Mouse (Mus musculus): ENCODE results near the gene Nlgn1. TPM values are rescaled to one million over a fixed set of nuclear protein-coding genes. Genes with fewer than 3 reads are reported as not detected.

The Nlgn1 gene
- polyA plus RNA-seq, 1 experiment from 2014 or later, result 0.09 TPM

DNA sequence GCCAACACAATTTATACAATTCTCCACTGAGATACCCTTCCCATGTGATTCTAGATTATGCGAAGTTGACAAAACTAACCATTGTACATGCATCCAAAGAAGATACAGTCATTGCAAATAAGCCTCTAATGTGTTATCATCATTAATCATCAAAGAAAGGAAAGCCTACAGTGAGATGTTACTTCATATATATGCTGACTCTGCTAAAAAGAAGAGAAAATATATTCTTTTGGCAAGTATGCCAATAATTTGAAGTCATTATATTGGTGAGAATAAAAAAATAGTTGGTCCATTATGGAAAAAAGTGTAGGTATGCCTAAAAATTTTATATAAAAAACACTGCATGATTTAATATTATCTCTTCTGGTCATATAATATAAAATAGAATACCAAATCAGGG lies 889.6 kb downstream of the Nlgn1 start:
- Histone ChIP-seq H3K4me3 (replicated peaks) (no peak overlapping the region), H3K9me3 (replicated peaks) (no peaks in the 10 kb centered on the region), H3K36me3 (no peaks in the 10 kb centered on the region), H3K4me1 (replicated peaks) (no peaks in the 10 kb centered on the region), H3K27ac (no peak overlapping the region), H3K9ac (no peak overlapping the region), H3K27me3 (no peaks in the 10 kb centered on the region), H3K4me2 (no peak overlapping the region)
- 85% methylated on average over 1 of the region's 1 CpGs for WGBS (ENCODE audit: insufficient replicate concordance)
- no peak for ATAC-seq (ENCODE audit: low read depth)
- no peak for DNase-seq

- H3K36me3 ChIP-seq, result no peaks in the 10 kb centered on the region
- H3K27me3 ChIP-seq, result no peaks in the 10 kb centered on the region
- H3K9me3 ChIP-seq (replicated peaks), result no peaks in the 10 kb centered on the region
- H3K4me1 ChIP-seq (replicated peaks), result no peaks in the 10 kb centered on the region
- H3K27ac ChIP-seq, result no peak overlapping the region
- ATAC-seq (ENCODE audit: low read depth), result no peak
- DNase-seq, result no peak
- no peak overlapping the region for H3K4me3 ChIP-seq (replicated peaks)
- no peak overlapping the region for H3K4me2 ChIP-seq
- H3K9ac ChIP-seq, result no peak overlapping the region
Measured at GRCm38 (mm10) chr3:25426931-25427330, 905.3 kb downstream of the Nlgn1 start.

DNA sequence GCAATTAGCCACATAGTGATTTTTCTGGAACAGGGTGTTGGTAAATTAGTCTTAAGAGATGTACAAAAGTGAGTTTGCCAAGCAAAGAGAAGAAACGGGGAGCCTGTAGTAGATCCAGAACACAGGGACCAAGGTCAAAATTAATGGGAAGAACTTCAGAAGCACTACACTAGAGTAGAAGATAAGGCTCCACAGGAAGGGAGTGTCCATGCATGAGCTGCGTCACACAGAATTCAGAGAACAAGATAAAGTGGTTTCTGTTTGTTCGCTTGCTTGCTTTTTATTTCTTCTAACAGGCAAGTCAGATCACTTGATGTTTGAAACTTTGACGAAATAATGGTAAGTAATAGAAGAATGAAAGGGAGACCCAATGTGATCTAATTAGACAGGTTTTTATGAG lies 920.3 kb downstream of the Nlgn1 start:
- Histone ChIP-seq H3K4me1 (replicated peaks) (no peaks in the 10 kb centered on the region), H3K9ac (no peak overlapping the region), H3K27me3 (no peaks in the 10 kb centered on the region), H3K27ac (no peak overlapping the region), H3K4me3 (replicated peaks) (no peak overlapping the region), H3K36me3 (no peaks in the 10 kb centered on the region), H3K4me2 (no peak overlapping the region), H3K9me3 (replicated peaks) (no peaks in the 10 kb centered on the region)
- no peak for ATAC-seq (ENCODE audit: low read depth)
- no peak for DNase-seq
- 66% methylated on average over 4 of the region's 4 CpGs for WGBS (ENCODE audit: insufficient replicate concordance)

Data from liver, embryonic 13.5 days (tissue).